Comparison of ENCODE assay signal across 8 mouse cellular contexts in the genomic region with DNA sequence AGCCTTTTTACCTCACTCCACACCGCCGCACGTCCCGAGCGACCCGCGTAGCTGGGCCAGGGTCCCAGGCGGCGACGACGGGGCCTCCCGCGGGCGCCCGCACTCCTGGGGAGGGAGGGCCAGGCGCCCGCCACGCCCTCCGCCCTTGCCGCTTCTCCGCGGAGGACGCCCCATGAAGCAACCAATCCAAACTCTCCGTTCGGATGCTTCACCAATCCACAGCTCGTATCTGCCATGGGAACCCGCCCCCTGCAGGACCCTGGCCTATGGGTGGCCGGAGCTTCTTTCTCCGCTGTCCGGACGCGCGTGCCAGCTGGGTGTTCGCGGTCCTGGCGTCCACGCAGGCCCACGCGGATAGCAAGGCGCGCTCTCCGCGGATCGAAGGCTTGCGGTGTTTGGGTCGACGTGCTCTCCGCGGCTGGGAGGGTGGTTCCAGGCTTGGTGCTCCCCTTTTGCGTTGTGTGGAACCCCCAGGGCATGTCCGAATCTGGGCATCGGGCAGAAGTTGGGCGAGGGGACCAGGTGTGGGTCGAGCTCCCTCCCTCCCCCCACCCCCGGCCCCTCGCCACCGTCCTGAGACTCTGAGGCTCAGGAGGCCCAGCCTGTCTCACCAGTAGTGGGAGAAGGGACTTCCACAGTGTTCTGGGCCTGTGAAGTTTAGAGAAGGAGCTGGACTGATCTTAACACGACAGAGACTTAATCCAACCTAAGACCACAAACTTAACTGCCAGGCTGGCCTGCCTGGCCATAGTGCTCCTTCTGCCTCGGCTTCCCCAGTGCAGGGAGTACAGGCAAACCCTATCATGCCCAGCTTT. TPM values are rescaled to one million over a fixed set of nuclear protein-coding genes. Genes with fewer than 3 reads are reported as not detected.
A peak's percentile ranks its signal among the peaks of the same experiment; 100 is the strongest.
DNase-seq lines count a peak whose midpoint lies in the region; ATAC-seq lines count a peak whose summit lies in the region.

TSS of gene Cep68 (minus strand) at position 134 of the 815 bp plus-strand sequence.

- DNase-seq in T-cell, adult 2 months (ENCODE audit: low spot score) = peak; percentile 92
- DNase-seq in cerebellum, postnatal 36 days = peak; percentile 94 to 95
- peak; percentile 94 to 96 for DNase-seq in frontal cortex, postnatal 36 days (ENCODE audit: low spot score in 2 of 2)
- DNase-seq in left cerebral cortex, adult 11 months (ENCODE audit: low spot score) = peak; percentile 94
- DNase-seq in lung, postnatal 4 days = peak; percentile 97 to 98
- peak; percentile 87 for DNase-seq in retina, postnatal 7 days (ENCODE audit: low read depth, low spot score)
- DNase-seq in urinary bladder, adult 2 months (ENCODE audit: low spot score) = peak; percentile 85

- under 1% methylated on average over 46 of the region's 59 CpGs for WGBS in hindbrain, embryonic 15.5 days

- H3K27me3 ChIP-seq in hindbrain, embryonic 15.5 days = no peaks in the 10 kb centered on the region

- no peaks in the 10 kb centered on the region for H3K9me3 ChIP-seq in hindbrain, embryonic 15.5 days

- H3K4me2 ChIP-seq in hindbrain, embryonic 15.5 days = peak within 1 kb of the TSS; percentile 97

- peak within 1 kb of the TSS; percentile 90 for H3K4me3 ChIP-seq in hindbrain, embryonic 15.5 days

- peak; percentile 99 for ATAC-seq in hindbrain, embryonic 15.5 days (ENCODE audit: low FRiP score, low read depth)

- H3K27ac ChIP-seq in hindbrain, embryonic 15.5 days (replicated peaks) = peak within 1 kb of the TSS; percentile 89

- no peaks in the 10 kb centered on the region for H3K36me3 ChIP-seq in hindbrain, embryonic 15.5 days

- peaks cover 30% of the 10 kb centered on the region for H3K4me1 ChIP-seq in hindbrain, embryonic 15.5 days (replicated peaks)

- H3K9ac ChIP-seq in hindbrain, embryonic 15.5 days = peak within 1 kb of the TSS; percentile 87

RNA-seq across cellular contexts. Expression of gene Cep68, which starts in this region (rescaled TPM):
- polyA plus RNA-seq in hindbrain, embryonic 15.5 days (2015; fragmentation: Nextera tagmentation; extraction: Ambion mirVana) = 27.1 and 30.5 TPM in 2 replicates
- polyA plus RNA-seq in urinary bladder, adult 2 months (2012; rRNA removed) = 12.6 and 14.1 TPM in 2 replicates

Comparison
In these comparisons a context has a peak if more than half of its experiments do, and no peak if none do; other contexts are left out.
1. Peak in every context shown above with its lines: DNase-seq, ATAC-seq, H3K4me3 ChIP-seq and H3K27ac ChIP-seq.